Mouse (Mus musculus) urinary bladder, adult 18-20 months (tissue): ENCODE results near the gene Rps15.
A peak's percentile ranks its signal among the peaks of the same experiment; 100 is the strongest.
"Not testable (repeated sequence)": the region's sequence is repeated elsewhere in the genome, so short reads cannot be mapped to it uniquely, and the experiment has no call there.

Source experiments
- DNase-seq, 2 experiments: peaks; one replicate each; pipeline ENCODE4 v3.0.0; 2022; ENCODE audit warnings: low spot score in 2 of 2, mixed read lengths in 2 of 2

Rps15 gene

GRCm38 (mm10) chr10:80292251-80293146, at the start of gene Rps15:
TSS of gene Rps15 (plus strand) at chr10:80292453.
- peak; percentile 85 to 90 for DNase-seq

- no peak for DNase-seq
These were observed 49.6 kb upstream of the Rps15 start for GRCm38 (mm10) chr10:80242607-80243006.

- no peak for DNase-seq
These were observed 47.4 kb upstream of the Rps15 start for GRCm38 (mm10) chr10:80244791-80245399.

GRCm38 (mm10) chr10:80245600-80245999, 46.7 kb upstream of the Rps15 start:
- peak; percentile 46 to 53 for DNase-seq

GRCm38 (mm10) chr10:80247849-80248248, 44.4 kb upstream of the Rps15 start:
- no peak for DNase-seq

GRCm38 (mm10) chr10:80248437-80248836, 43.8 kb upstream of the Rps15 start:
- not testable (repeated sequence) for DNase-seq

GRCm38 (mm10) chr10:80248971-80249640, 43.1 kb upstream of the Rps15 start, which contains the start of gene Ndufs7:
TSS of gene Ndufs7 (plus strand) at chr10:80249121.
- DNase-seq = peak; percentile 94 to 95

GRCm38 (mm10) chr10:80250059-80250458, 42.2 kb upstream of the Rps15 start:
- DNase-seq = no peak

GRCm38 (mm10) chr10:80250573-80250972, 41.7 kb upstream of the Rps15 start:
- no peak for DNase-seq

GRCm38 (mm10) chr10:80252011-80252410, 40.2 kb upstream of the Rps15 start:
- DNase-seq = no peak

GRCm38 (mm10) chr10:80252493-80253274, 39.6 kb upstream of the Rps15 start:
- no peak for DNase-seq

- DNase-seq = no peak
These were observed 38.7 kb upstream of the Rps15 start for GRCm38 (mm10) chr10:80253551-80253950.

GRCm38 (mm10) chr10:80254331-80255297, 37.6 kb upstream of the Rps15 start:
- DNase-seq = no peak

GRCm38 (mm10) chr10:80255881-80256535, 36.2 kb upstream of the Rps15 start:
- no peak for DNase-seq

- DNase-seq = no peak
These were observed 34.3 kb upstream of the Rps15 start for GRCm38 (mm10) chr10:80257936-80258335.

- DNase-seq = no peak
These were observed 33.3 kb upstream of the Rps15 start for GRCm38 (mm10) chr10:80258752-80259462.

- DNase-seq = no peak
These were observed 32.8 kb upstream of the Rps15 start for GRCm38 (mm10) chr10:80259463-80259805.

- no peak for DNase-seq
These were observed 32.2 kb upstream of the Rps15 start for GRCm38 (mm10) chr10:80259861-80260641.
